Mouse (Mus musculus) liver, postnatal 0 days (tissue): ENCODE measurements around the gene Pop5.

Experiments used
- CTCF ChIP-seq: sonication (generic); IDR thresholded peaks from 2 replicates; pipeline ENCODE4 v1.5.1; 2016; ENCODE audit warnings: antibody characterized with exemption, low read depth
- EP300 ChIP-seq: IDR thresholded peaks from 2 replicates; pipeline ENCODE4 v1.6.1; 2016; ENCODE audit warnings: antibody characterized with exemption, low read depth, mild to moderate bottlenecking

- TF ChIP-seq CTCF (no peak), EP300 (no peak)
Measured at GRCm38 (mm10) chr5:115232516-115232915, 3.1 kb upstream of the Pop5 start.
